Comparison of ENCODE assay signal across 29 mouse cellular contexts in the genomic region with DNA sequence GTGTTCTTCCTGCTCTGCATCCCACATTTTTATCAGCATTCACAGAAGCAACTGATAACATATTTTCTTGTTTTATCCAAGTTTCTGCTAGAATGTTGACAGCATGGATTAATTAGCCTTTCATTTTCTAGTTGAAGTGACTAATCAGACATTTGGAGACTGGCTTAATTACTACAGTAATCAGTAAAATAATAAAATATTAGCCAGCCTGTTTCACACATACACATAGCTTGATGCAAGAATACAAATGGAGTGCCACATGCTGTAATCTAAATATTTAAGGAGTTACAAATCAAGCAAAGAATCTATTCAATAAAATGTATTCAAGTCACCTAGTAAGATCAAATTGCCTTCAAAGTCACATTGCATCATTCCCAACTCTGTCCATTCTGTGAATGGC.
"Had no signal": no experiment of that assay in that cellular context is flagged by ENCODE, and none has a peak within 500 bp of the region (broad histone marks: within the 10 kb centered on the region; RNA-seq: fewer than 3 reads in every experiment).

No protein-coding gene starts in this region.

- H3K4me2 ChIP-seq: heart, embryonic 11.5 days; heart, embryonic 13.5 days; heart, embryonic 15.5 days; hindbrain, embryonic 13.5 days; hindbrain, embryonic 15.5 days; kidney, embryonic 15.5 days; limb, embryonic 12.5 days; liver, embryonic 11.5 days; liver, embryonic 13.5 days; liver, embryonic 15.5 days had no signal

- ATAC-seq: hindbrain, postnatal 0 days; intestine, embryonic 16.5 days; liver, postnatal 0 days had no signal

- H3K9ac ChIP-seq: heart, embryonic 13.5 days; heart, embryonic 15.5 days; hindbrain, embryonic 13.5 days; hindbrain, embryonic 15.5 days; kidney, embryonic 15.5 days; limb, embryonic 12.5 days; liver, embryonic 13.5 days; liver, embryonic 15.5 days; liver, postnatal 0 days had no signal

- DNase-seq: gastrocnemius, postnatal 14 days; gastrocnemius, postnatal 36 days; heart, adult 11 months; heart, adult 2 months; heart, postnatal 14 days; heart, postnatal 36 days; kidney, adult 11 months; kidney, adult 2 months; kidney, adult 9 months; kidney, postnatal 14 days; kidney, postnatal 36 days; liver; liver, embryonic 13.5 days; liver, postnatal 0 days had no signal

- H3K27ac ChIP-seq: heart, adult 2 months; heart, embryonic 13.5 days; heart, embryonic 15.5 days; hindbrain, embryonic 13.5 days; hindbrain, embryonic 15.5 days; hindbrain, postnatal 0 days; kidney, embryonic 15.5 days; kidney, postnatal 0 days; layer of hippocampus, adult 2 months; left cerebral cortex, adult 2 months; limb, embryonic 10.5 days; limb, embryonic 12.5 days; liver, embryonic 13.5 days; liver, embryonic 15.5 days had no signal

- H3K36me3 ChIP-seq: heart, embryonic 13.5 days; heart, embryonic 15.5 days; hindbrain, embryonic 13.5 days; hindbrain, embryonic 15.5 days; kidney, embryonic 15.5 days; limb, embryonic 10.5 days; limb, embryonic 12.5 days; liver, embryonic 13.5 days; liver, embryonic 15.5 days had no signal

- H3K27me3 ChIP-seq: heart, embryonic 13.5 days; heart, embryonic 15.5 days; hindbrain, embryonic 13.5 days; hindbrain, embryonic 15.5 days; kidney, embryonic 15.5 days; limb, embryonic 12.5 days; liver, embryonic 13.5 days; liver, embryonic 15.5 days had no signal

- H3K4me3 ChIP-seq: heart, adult 2 months; heart, embryonic 13.5 days; heart, embryonic 15.5 days; hindbrain, embryonic 13.5 days; hindbrain, embryonic 15.5 days; kidney, embryonic 15.5 days; layer of hippocampus, adult 2 months; left cerebral cortex, adult 2 months; limb, embryonic 10.5 days; limb, embryonic 12.5 days; liver, embryonic 13.5 days; liver, embryonic 15.5 days had no signal

- H3K4me1 ChIP-seq: heart, embryonic 13.5 days; heart, embryonic 15.5 days; hindbrain, embryonic 13.5 days; hindbrain, embryonic 15.5 days; kidney, embryonic 15.5 days; limb, embryonic 10.5 days; limb, embryonic 12.5 days; liver, embryonic 13.5 days; liver, embryonic 15.5 days had no signal

- H3K9me3 ChIP-seq: heart, embryonic 13.5 days; heart, embryonic 15.5 days; hindbrain, embryonic 13.5 days; hindbrain, embryonic 15.5 days; kidney, embryonic 15.5 days; limb, embryonic 10.5 days; limb, embryonic 12.5 days; liver, embryonic 13.5 days; liver, embryonic 15.5 days had no signal
